Mouse (Mus musculus) forebrain, embryonic 12.5 days (tissue): ENCODE data around the gene Kif26b. TPM values are rescaled to one million over a fixed set of nuclear protein-coding genes. Genes with fewer than 3 reads are reported as not detected.

Source experiments
- ATAC-seq: fragments of 200-750 bp; cut with Nextera tagmentation; 2 replicates; pipeline ENCODE4 v1.8.0; 2017; ENCODE audit warnings: moderate TSS enrichment; ENCODE audit not compliant: low FRiP score
- H3K27ac ChIP-seq: fragments of 300-500 bp; sonication (generic); 2 replicates; pipeline ENCODE4 v1.5.1; 2016; ENCODE audit warnings: mild to moderate bottlenecking
- H3K27me3 ChIP-seq: fragments of 300-500 bp; sonication (generic); 2 replicates; pipeline ENCODE4 v1.6.1; 2016; ENCODE audit warnings: mild to moderate bottlenecking
- H3K36me3 ChIP-seq: fragments of 300-500 bp; sonication (generic); replicated peaks from 2 replicates; pipeline ENCODE4 v1.6.1; 2016; ENCODE audit warnings: mild to moderate bottlenecking
- H3K4me1 ChIP-seq: fragments of 300-500 bp; sonication (generic); 2 replicates; pipeline ENCODE4 v1.6.1; 2016
- H3K4me2 ChIP-seq: fragments of 300-500 bp; sonication (generic); 2 replicates; pipeline ENCODE4 v1.6.1; 2016; ENCODE audit warnings: mild to moderate bottlenecking, moderate library complexity
- H3K4me3 ChIP-seq: fragments of 300-500 bp; sonication (generic); replicated peaks from 2 replicates; pipeline ENCODE4 v1.5.1; 2016; ENCODE audit warnings: mild to moderate bottlenecking
- H3K9ac ChIP-seq: fragments of 300-500 bp; sonication (generic); 2 replicates; pipeline ENCODE4 v1.6.1; 2016; ENCODE audit warnings: mild to moderate bottlenecking
- H3K9me3 ChIP-seq: fragments of 300-500 bp; sonication (generic); 2 replicates; pipeline ENCODE4 v1.6.1; 2016
- WGBS: fragments of 180-500 bp; shearing (Covaris S2); methylation state at CpG from one replicate; pipeline ENCODE4 v1.1.7; 2016; 5-methylcytosine and 5-hydroxymethylcytosine counted together
- polyA plus RNA-seq: library from polyadenylated mRNA; unstranded; fragments of >200 nt; fragmentation: Nextera tagmentation; extraction: Ambion mirVana; gene quantifications from 2 replicates; pipeline ENCODE4 v1.2.1, GENCODE M21; 2016

Kif26b gene
- polyA plus RNA-seq, 1 experiment from 2014 or later: 7.0 TPM

DNA sequence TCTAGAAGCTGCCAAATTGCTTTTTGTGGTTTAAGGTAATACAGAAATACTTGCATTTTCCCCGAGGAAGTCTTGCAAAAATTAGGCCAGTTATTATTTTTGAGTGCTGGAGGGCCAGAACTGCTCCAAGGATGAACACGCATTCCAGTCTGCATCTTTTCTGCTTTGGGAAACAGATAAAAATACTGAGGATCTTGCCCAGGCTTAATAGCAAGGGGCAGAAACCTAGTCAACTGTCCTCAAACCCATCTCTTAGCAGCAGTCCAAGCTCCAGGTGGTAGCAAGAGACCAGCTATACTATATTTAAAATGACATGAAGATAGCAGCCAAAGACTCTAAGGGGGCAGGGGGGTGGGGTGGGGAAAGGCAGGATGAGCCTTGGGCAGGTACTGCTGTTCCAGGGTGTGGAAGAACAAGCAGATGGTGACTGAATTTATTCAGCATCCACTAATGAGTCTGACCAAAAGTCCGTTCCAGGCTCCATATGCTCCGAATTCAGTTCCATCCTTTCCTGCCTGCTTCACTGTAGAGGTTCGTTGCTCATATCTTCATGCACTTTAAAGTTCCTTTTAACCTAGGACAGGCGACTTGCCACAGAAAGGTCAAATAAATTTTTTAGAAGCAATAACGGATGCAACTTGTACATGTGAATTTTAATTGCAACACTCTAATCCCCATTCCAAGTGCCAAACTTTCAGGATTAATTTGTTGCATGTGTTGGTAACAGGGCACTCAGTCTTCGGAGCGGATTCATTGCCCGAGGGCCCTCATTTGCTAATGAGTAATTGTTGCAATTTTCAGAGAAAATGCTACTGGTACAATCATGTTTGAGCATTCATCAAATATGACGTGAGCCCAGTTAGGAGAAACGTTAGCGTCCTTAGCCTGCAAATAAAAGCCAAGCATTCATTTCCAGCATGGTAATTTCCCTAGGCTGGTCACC lies 218.6 kb downstream of the Kif26b start:
- Histone ChIP-seq H3K9ac (no peak overlapping the region), H3K27me3 (0 out of 2 replicates have a peak, but pooled peaks cover 6% of the 10 kb centered on the region), H3K9me3 (no peaks in the 10 kb centered on the region), H3K27ac (no peak overlapping the region), H3K4me2 (no peak overlapping the region), H3K4me1 (no peaks in the 10 kb centered on the region; the same call in 1 of the 2 replicates), H3K36me3 (no peaks in the 10 kb centered on the region), H3K4me3 (no peak overlapping the region)
- 67% methylated on average over 13 of the region's 13 CpGs for WGBS
- ATAC-seq: no peak

DNA sequence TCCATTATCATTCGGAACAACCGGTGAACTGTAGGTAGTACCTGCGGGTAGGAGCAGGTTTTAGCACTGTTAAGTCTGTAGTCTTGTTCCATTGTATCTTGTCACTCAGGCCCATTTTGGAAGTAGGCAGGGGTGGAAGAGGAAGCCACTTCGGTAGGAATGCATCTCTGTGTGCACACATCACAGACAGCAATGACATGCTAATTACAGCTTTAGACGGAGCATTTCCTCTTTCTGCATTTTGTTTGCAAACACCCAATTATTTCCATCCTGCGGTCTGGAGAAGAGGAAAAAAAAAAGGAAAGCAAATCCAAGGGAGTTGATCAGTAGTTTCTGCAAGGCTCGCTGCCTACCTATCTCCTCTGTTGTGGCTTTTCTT lies 219.3 kb downstream of the Kif26b start:
- H3K4me2 ChIP-seq: no peak overlapping the region
- ATAC-seq: no peak
- no peak overlapping the region for H3K4me3 ChIP-seq
- no peak overlapping the region for H3K27ac ChIP-seq
- no peaks in the 10 kb centered on the region for H3K9me3 ChIP-seq
- H3K9ac ChIP-seq: no peak overlapping the region
- H3K4me1 ChIP-seq: no peaks in the 10 kb centered on the region; the same call in 1 of the 2 replicates
- 69% methylated on average over 7 of the region's 7 CpGs for WGBS
- 0 out of 2 replicates have a peak, but pooled peaks cover 6% of the 10 kb centered on the region for H3K27me3 ChIP-seq
- H3K36me3 ChIP-seq: no peaks in the 10 kb centered on the region

DNA sequence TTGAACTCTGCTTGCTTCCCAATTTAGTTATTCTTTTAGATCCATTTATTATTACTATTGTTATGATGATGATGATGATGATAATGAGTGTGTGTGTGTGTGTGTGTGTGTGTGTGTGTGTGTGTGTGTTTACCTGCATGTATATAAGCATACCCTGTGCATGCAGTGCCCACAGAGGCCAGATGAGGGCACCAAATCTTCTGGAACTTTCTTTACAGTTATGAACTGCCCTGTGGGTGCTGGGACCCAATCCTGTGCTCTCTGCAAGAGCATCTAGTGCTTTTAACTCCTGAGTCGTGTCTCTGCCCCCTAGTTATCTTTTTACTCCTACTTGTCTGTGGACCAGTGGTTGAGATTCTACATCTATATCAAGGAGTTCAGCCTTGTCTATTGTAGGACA lies 219.7 kb downstream of the Kif26b start:
- WGBS: 83% methylated on average over 1 of the region's 1 CpGs

DNA sequence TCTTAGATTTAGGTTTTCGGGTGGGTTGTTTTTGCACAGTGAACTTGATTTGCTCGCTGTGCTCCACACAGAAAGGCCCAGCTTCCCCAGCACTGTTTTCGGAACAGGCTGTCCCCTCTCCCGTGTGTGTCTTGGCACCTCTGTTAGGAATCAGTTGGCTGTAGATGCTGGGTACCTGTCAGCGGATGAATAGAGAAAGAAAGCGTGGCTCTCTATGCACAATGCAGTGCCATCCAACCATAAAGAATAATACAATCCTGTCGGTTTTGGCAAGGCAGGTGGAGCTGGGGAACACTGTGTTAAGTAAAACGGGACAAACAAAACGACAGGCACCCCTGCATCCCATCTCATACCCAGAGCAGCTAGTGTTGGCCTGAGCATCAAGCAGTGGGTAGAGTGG lies 220.9 kb downstream of the Kif26b start:
- no peak overlapping the region for H3K9ac ChIP-seq
- 84% methylated on average over 9 of the region's 9 CpGs for WGBS
- no peak overlapping the region for H3K4me2 ChIP-seq
- no peak overlapping the region for H3K27ac ChIP-seq
- no peak for ATAC-seq
- H3K9me3 ChIP-seq: no peaks in the 10 kb centered on the region
- no peaks in the 10 kb centered on the region for H3K36me3 ChIP-seq
- H3K27me3 ChIP-seq: 0 out of 2 replicates have a peak, but pooled peaks cover 9% of the 10 kb centered on the region
- no peak overlapping the region for H3K4me3 ChIP-seq
- no peaks in the 10 kb centered on the region for H3K4me1 ChIP-seq

More for the DNA sequence above, 219.7 kb downstream of the Kif26b start:
- Histone ChIP-seq H3K4me3 (no peak overlapping the region), H3K27ac (no peak overlapping the region), H3K4me2 (no peak overlapping the region), H3K36me3 (no peaks in the 10 kb centered on the region), H3K9me3 (no peaks in the 10 kb centered on the region), H3K4me1 (no peaks in the 10 kb centered on the region; the same call in 1 of the 2 replicates), H3K9ac (no peak overlapping the region), H3K27me3 (0 out of 2 replicates have a peak, but pooled peaks cover 9% of the 10 kb centered on the region)
- ATAC-seq: no peak

DNA sequence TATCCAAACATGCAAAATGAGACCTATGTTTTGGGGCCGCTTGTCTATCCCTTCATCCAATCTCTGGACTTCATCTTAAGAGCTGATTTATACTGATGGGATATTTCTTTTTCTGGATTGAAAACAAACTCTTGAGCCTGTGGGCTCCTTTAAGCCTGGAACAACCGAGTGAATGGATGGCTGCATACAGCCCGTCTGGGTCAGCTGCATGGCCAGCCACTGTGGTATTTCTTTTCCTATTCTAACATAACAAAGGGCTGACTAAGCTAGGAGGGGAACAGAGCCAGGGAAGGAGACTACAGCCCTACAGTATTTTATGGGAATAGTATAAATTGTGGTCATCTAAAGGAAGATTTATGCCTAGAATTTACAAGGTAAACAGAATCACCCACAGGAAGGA lies 229.5 kb downstream of the Kif26b start:
- H3K36me3 ChIP-seq: no peaks in the 10 kb centered on the region
- H3K9me3 ChIP-seq: no peaks in the 10 kb centered on the region
- 40% methylated on average over 3 of the region's 3 CpGs for WGBS
- no peaks in the 10 kb centered on the region for H3K4me1 ChIP-seq
- no peak overlapping the region for H3K27ac ChIP-seq
- no peak overlapping the region for H3K4me3 ChIP-seq
- no peak overlapping the region for H3K9ac ChIP-seq
- no peak for ATAC-seq
- H3K4me2 ChIP-seq: no peak overlapping the region
- H3K27me3 ChIP-seq: 0 out of 2 replicates have a peak, but pooled peaks cover under 1% of the 10 kb centered on the region

DNA sequence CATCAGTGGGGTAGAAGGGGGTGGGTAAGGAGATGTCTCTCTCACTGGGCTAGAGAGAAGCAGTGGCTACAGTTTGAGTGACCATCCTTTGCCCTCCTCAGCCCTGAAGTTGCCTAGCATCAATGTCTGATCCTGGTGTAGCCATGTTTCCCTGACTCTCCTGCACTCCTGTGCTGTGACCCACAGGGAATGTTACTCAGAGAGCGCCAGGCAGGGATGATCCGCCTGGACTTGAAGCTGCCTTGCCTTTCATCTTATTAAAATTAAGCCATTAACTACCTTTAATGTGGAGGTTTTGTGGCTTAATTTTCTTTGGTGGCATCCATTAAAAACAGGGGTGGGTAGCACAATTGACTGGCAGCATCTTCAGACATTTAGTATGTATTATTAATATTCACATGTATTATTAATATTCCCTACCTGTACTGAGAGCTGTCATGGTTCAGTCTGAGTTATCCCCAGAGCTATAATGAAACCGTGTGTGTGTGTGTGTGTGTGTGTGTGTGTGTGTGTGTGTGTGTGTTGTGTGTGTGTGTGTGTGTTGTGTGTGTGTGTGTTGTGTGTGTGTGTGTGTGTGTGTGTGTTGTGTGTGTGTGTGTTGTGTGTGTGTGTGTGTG lies 233.3 kb downstream of the Kif26b start:
- Histone ChIP-seq H3K9me3 (no peaks in the 10 kb centered on the region), H3K4me1 (no peaks in the 10 kb centered on the region), H3K36me3 (no peaks in the 10 kb centered on the region), H3K9ac (no peak overlapping the region), H3K27ac (no peak overlapping the region), H3K27me3 (no peaks in the 10 kb centered on the region), H3K4me2 (no peak overlapping the region), H3K4me3 (no peak overlapping the region)
- ATAC-seq: no peak
- 84% methylated on average over 3 of the region's 3 CpGs for WGBS

DNA sequence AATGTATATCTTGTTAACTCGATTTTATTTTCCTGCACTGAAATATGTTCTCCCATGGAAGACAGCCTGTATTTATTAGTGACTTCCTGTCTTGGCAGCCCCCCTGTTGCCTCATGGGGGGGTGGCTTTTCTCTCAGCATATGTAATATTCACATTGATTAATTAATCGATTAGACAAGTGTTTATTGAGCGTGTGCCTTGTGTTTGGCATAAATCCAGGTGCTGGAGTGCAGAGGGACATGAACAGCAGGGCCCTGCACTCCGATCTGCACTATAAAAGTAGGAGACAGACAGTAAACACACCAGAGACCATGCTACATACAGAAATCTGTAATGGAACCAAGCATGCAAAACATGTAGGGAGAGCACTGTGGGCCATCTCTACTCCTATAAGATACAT lies 236.0 kb downstream of the Kif26b start:
- ATAC-seq: no peak
- no peaks in the 10 kb centered on the region for H3K36me3 ChIP-seq
- H3K9me3 ChIP-seq: no peaks in the 10 kb centered on the region
- H3K9ac ChIP-seq: no peak overlapping the region
- no peak overlapping the region for H3K4me2 ChIP-seq
- WGBS: 73% methylated on average over 4 of the region's 4 CpGs
- no peaks in the 10 kb centered on the region for H3K27me3 ChIP-seq
- H3K27ac ChIP-seq: no peak overlapping the region
- H3K4me3 ChIP-seq: no peak overlapping the region
- H3K4me1 ChIP-seq: no peaks in the 10 kb centered on the region

DNA sequence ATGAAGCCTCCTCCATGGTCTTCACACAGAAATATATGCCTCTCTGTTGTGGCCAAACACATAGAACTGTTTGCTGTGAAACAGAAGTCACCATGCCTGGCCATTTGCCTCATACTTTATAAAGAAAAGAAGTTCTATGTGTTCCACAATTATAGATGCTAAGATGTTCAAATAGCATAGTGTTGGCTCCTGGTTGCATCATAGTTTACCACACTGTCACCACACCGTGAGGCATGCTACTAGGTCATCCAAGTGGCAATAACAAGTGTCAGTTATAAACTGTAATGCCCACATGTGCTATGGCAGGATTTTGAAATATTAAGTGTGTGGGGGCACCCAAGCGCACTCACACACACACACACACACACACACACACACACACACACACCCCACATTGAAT lies 236.7 kb downstream of the Kif26b start:
- no peak overlapping the region for H3K9ac ChIP-seq
- H3K4me3 ChIP-seq: no peak overlapping the region
- no peaks in the 10 kb centered on the region; the same call in 1 of the 2 replicates for H3K4me1 ChIP-seq
- H3K27me3 ChIP-seq: no peaks in the 10 kb centered on the region
- ATAC-seq: no peak
- H3K9me3 ChIP-seq: no peaks in the 10 kb centered on the region
- 69% methylated on average over 2 of the region's 2 CpGs for WGBS
- no peak overlapping the region for H3K27ac ChIP-seq
- H3K4me2 ChIP-seq: no peak overlapping the region
- no peaks in the 10 kb centered on the region for H3K36me3 ChIP-seq

- WGBS: 90% methylated on average over 4 of the region's 4 CpGs
- no peak for ATAC-seq
- no peak overlapping the region for H3K4me2 ChIP-seq
- no peaks in the 10 kb centered on the region for H3K27me3 ChIP-seq
- no peak overlapping the region for H3K27ac ChIP-seq
- H3K9me3 ChIP-seq: no peaks in the 10 kb centered on the region
- H3K9ac ChIP-seq: no peak overlapping the region
- H3K4me3 ChIP-seq: no peak overlapping the region
- H3K4me1 ChIP-seq: no peaks in the 10 kb centered on the region; the same call in 1 of the 2 replicates
- H3K36me3 ChIP-seq: no peaks in the 10 kb centered on the region
These were observed 240.1 kb downstream of the Kif26b start for GRCm38 (mm10) chr1:178768976-178769375.

- H3K27me3 ChIP-seq: no peaks in the 10 kb centered on the region
- 92% methylated on average over 6 of the region's 6 CpGs for WGBS
- no peaks in the 10 kb centered on the region for H3K9me3 ChIP-seq
- no peak overlapping the region for H3K4me2 ChIP-seq
- H3K4me1 ChIP-seq: peaks cover 3% of the 10 kb centered on the region
- no peak for ATAC-seq
- H3K4me3 ChIP-seq: no peak overlapping the region
- no peak overlapping the region for H3K27ac ChIP-seq
- no peaks in the 10 kb centered on the region for H3K36me3 ChIP-seq
- H3K9ac ChIP-seq: no peak overlapping the region
These were observed 241.1 kb downstream of the Kif26b start for GRCm38 (mm10) chr1:178769988-178770387.

DNA sequence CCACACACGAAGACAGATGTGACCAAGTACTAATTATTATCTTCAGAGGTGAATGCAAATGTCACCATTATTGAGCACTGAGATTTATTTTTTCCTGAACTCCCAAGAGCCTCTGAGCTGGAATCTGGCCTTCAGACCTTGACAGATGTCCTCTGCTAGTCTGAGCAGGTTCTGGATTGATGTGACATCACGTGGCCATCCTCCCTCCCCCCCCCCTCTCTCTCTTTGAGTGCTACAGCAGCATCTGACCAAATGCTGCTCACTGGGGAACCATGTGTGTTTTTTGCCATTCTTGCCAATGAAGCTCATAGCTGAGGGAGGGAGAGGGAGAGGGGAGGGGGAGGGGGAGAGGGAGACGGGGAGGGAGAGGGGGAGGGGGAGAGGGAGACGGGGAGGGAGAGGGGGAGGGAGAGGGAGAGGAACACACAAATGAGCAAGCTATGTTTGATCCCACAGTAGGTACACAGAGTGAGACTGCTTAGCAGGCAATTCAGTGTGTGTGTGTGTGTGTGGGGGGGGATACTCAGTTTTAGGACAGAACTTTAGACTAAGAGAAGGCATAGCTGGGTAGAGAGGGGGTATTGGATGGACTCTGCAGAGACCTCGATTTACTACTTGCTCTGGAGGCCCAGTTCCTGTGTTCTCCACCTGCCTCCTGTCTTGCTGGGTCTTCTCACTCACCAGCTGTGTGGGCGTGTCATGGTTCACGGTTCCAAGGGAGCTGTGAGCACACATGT lies 241.9 kb downstream of the Kif26b start:
- Histone ChIP-seq H3K36me3 (no peaks in the 10 kb centered on the region), H3K9me3 (no peaks in the 10 kb centered on the region), H3K4me1 (peaks cover 3% of the 10 kb centered on the region), H3K4me2 (no peak overlapping the region), H3K27ac (no peak overlapping the region), H3K27me3 (no peaks in the 10 kb centered on the region), H3K4me3 (no peak overlapping the region), H3K9ac (no peak overlapping the region)
- WGBS: 79% methylated on average over 5 of the region's 7 CpGs
- ATAC-seq: no peak

DNA sequence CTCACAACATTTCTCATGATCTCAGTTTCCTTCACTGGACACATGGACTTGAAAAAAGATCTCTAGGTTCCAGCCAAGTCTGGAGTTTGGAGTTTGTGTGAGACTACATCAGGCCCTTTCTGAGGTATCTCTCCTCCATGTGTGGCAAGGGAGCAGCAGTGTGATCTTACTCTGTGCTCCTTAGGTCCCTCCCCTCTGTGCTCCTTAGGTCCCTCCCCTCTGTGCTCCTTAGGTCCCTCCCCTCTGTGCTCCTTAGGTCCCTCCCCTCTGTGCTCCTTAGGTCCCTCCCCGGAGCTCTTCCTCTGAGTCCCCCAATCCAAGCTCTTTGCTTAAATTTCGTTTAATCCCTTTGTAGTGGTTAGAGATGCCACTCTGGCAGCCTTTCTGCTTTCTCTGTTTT lies 250.8 kb downstream of the Kif26b start:
- Histone ChIP-seq H3K27me3 (no peaks in the 10 kb centered on the region), H3K9me3 (0 out of 2 replicates have a peak, but pooled peaks cover 4% of the 10 kb centered on the region), H3K27ac (no peak overlapping the region), H3K36me3 (no peaks in the 10 kb centered on the region), H3K4me3 (no peak overlapping the region), H3K9ac (no peak overlapping the region), H3K4me1 (no peaks in the 10 kb centered on the region), H3K4me2 (no peak overlapping the region)
- 25% methylated on average over 2 of the region's 2 CpGs for WGBS
- no peak for ATAC-seq
